Mouse (Mus musculus) embryonic fibroblast, embryonic 13.5 days (primary cell): ENCODE results near the gene Pard3b.

Experiments
- CTCF ChIP-seq: IDR thresholded peaks from 2 replicates; pipeline ENCODE4 v1.5.1; 2011; ENCODE audit warnings: mild to moderate bottlenecking, control low read depth, low read length, moderate library complexity, borderline replicate concordance; ENCODE audit not compliant: insufficient read depth
- POLR2A ChIP-seq: IDR thresholded peaks from 2 replicates; pipeline ENCODE4 v1.6.1; 2011; ENCODE audit warnings: low read depth, mild to moderate bottlenecking, control low read depth, low read length, moderate library complexity

DNA sequence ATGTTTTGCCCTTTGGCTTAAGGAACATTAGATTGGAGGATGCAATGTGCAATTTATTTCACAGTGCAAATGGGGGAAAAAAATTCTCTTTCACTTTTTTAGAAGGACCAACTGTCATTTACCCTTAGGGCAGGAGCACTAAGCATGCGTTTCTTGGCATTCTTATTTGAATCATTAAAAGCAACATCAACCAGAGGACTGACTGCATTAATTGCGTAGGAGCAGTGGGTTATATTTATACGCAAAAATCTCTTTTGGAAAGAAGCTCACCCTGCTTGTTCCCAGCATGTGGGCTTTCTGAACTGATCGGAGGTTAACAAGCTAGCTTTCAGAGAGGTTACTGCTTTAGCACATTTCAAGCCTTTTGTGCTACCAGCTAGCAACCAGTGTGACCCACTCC lies 705.7 kb downstream of the Pard3b start:
- TF ChIP-seq POLR2A (no peak), CTCF (no peak)
